Mouse (Mus musculus): ENCODE measurements around the gene Mthfd2. TPM values are rescaled to one million over a fixed set of nuclear protein-coding genes. Genes with fewer than 3 reads are reported as not detected.

Mthfd2 gene
- polyA plus RNA-seq (2015; fragmentation: Nextera tagmentation; extraction: Ambion mirVana): 25.4 and 25.6 TPM in 2 replicates

GRCm38 (mm10) chr6:83325525-83326393 is at the start of gene Mthfd2, which contains the start of gene Mob1a:
Gene Mthfd2 (minus strand): TSS chr6:83325908.
Gene Mob1a (plus strand): TSS chr6:83326016.
- H3K27me3 ChIP-seq: no peaks in the 10 kb centered on the region
- peak within 1 kb of the TSS; percentile 91 for H3K4me3 ChIP-seq
- peak within 1 kb of the TSS; percentile 78 for H3K4me2 ChIP-seq (replicated peaks)
- H3K9ac ChIP-seq (replicated peaks): peak within 1 kb of the TSS; percentile 97
- no peaks in the 10 kb centered on the region for H3K9me3 ChIP-seq
- ATAC-seq (replicated peaks): peak; percentile 99
- H3K36me3 ChIP-seq: peaks cover 16% of the 10 kb centered on the region
- H3K4me1 ChIP-seq: peaks cover 20% of the 10 kb centered on the region
- WGBS: under 1% methylated on average over 58 of the region's 65 CpGs
- peak within 1 kb of the TSS; percentile 92 for H3K27ac ChIP-seq (replicated peaks)

- no peaks in the 10 kb centered on the region for H3K4me1 ChIP-seq
- no peak overlapping the region for H3K9ac ChIP-seq (replicated peaks)
- no peak overlapping the region for H3K4me3 ChIP-seq
- peaks cover 98% of the 10 kb centered on the region for H3K36me3 ChIP-seq
- no peak overlapping the region for H3K4me2 ChIP-seq (replicated peaks)
- WGBS: 84% methylated on average over 9 of the region's 9 CpGs
- no peaks in the 10 kb centered on the region for H3K9me3 ChIP-seq
- H3K27ac ChIP-seq (replicated peaks): no peak overlapping the region
- H3K27me3 ChIP-seq: no peaks in the 10 kb centered on the region
- ATAC-seq (replicated peaks): no peak
Measured at GRCm38 (mm10) chr6:83373704-83374300, 48.1 kb upstream of the Mthfd2 start.

GRCm38 (mm10) chr6:83371350-83371749 is 45.6 kb upstream of the Mthfd2 start:
- Histone ChIP-seq H3K9ac (replicated peaks) (no peak overlapping the region), H3K4me3 (no peak overlapping the region), H3K4me2 (replicated peaks) (no peak overlapping the region), H3K4me1 (no peaks in the 10 kb centered on the region), H3K36me3 (peaks cover 96% of the 10 kb centered on the region), H3K9me3 (no peaks in the 10 kb centered on the region), H3K27me3 (no peaks in the 10 kb centered on the region), H3K27ac (replicated peaks) (no peak overlapping the region)
- ATAC-seq (replicated peaks): no peak
- 93% methylated on average over 3 of the region's 3 CpGs for WGBS

GRCm38 (mm10) chr6:83370316-83370965 is 44.7 kb upstream of the Mthfd2 start:
- H3K27ac ChIP-seq (replicated peaks): no peak overlapping the region
- ATAC-seq (replicated peaks): no peak
- no peak overlapping the region for H3K4me3 ChIP-seq
- H3K9ac ChIP-seq (replicated peaks): no peak overlapping the region
- WGBS: 92% methylated on average over 21 of the region's 21 CpGs
- H3K4me2 ChIP-seq (replicated peaks): no peak overlapping the region
- no peaks in the 10 kb centered on the region for H3K9me3 ChIP-seq
- H3K4me1 ChIP-seq: no peaks in the 10 kb centered on the region
- H3K27me3 ChIP-seq: no peaks in the 10 kb centered on the region
- peaks cover 90% of the 10 kb centered on the region for H3K36me3 ChIP-seq

GRCm38 (mm10) chr6:83363075-83363474 is 37.4 kb upstream of the Mthfd2 start:
- Histone ChIP-seq H3K9me3 (no peaks in the 10 kb centered on the region), H3K9ac (replicated peaks) (no peak overlapping the region), H3K27ac (replicated peaks) (no peak overlapping the region), H3K27me3 (no peaks in the 10 kb centered on the region), H3K4me2 (replicated peaks) (no peak overlapping the region), H3K36me3 (peaks cover 35% of the 10 kb centered on the region), H3K4me1 (no peaks in the 10 kb centered on the region), H3K4me3 (no peak overlapping the region)
- no peak for ATAC-seq (replicated peaks)
- 87% methylated on average over 12 of the region's 12 CpGs for WGBS

- Histone ChIP-seq H3K4me3 (no peak overlapping the region), H3K4me1 (no peaks in the 10 kb centered on the region), H3K9me3 (no peaks in the 10 kb centered on the region), H3K27me3 (no peaks in the 10 kb centered on the region), H3K27ac (replicated peaks) (no peak overlapping the region), H3K36me3 (peaks cover 25% of the 10 kb centered on the region), H3K4me2 (replicated peaks) (no peak overlapping the region), H3K9ac (replicated peaks) (no peak overlapping the region)
- ATAC-seq (replicated peaks): no peak
- WGBS: 85% methylated on average over 11 of the region's 11 CpGs
Measured at GRCm38 (mm10) chr6:83361523-83362248, 36.0 kb upstream of the Mthfd2 start.

- Histone ChIP-seq H3K4me3 (no peak overlapping the region), H3K9me3 (no peaks in the 10 kb centered on the region), H3K9ac (replicated peaks) (no peak overlapping the region), H3K27me3 (no peaks in the 10 kb centered on the region), H3K4me1 (no peaks in the 10 kb centered on the region), H3K4me2 (replicated peaks) (no peak overlapping the region), H3K36me3 (peaks cover 34% of the 10 kb centered on the region), H3K27ac (replicated peaks) (no peak overlapping the region)
- 94% methylated on average over 10 of the region's 10 CpGs for WGBS
- no peak for ATAC-seq (replicated peaks)
Measured at GRCm38 (mm10) chr6:83357436-83357835, 31.7 kb upstream of the Mthfd2 start.

GRCm38 (mm10) chr6:83356569-83357138 is 30.9 kb upstream of the Mthfd2 start:
- Histone ChIP-seq H3K9me3 (no peaks in the 10 kb centered on the region), H3K9ac (replicated peaks) (no peak overlapping the region), H3K27me3 (no peaks in the 10 kb centered on the region), H3K4me1 (no peaks in the 10 kb centered on the region), H3K4me3 (no peak overlapping the region), H3K27ac (replicated peaks) (no peak overlapping the region), H3K36me3 (peaks cover 30% of the 10 kb centered on the region), H3K4me2 (replicated peaks) (no peak overlapping the region)
- peak; percentile 75 for ATAC-seq (replicated peaks)
- 29% methylated on average over 7 of the region's 7 CpGs for WGBS

GRCm38 (mm10) chr6:83354856-83355781 is 29.4 kb upstream of the Mthfd2 start:
- Histone ChIP-seq H3K4me1 (peaks cover 7% of the 10 kb centered on the region), H3K36me3 (peaks cover 22% of the 10 kb centered on the region), H3K4me2 (replicated peaks) (no peak overlapping the region), H3K27me3 (no peaks in the 10 kb centered on the region), H3K9me3 (no peaks in the 10 kb centered on the region), H3K4me3 (no peak overlapping the region), H3K27ac (replicated peaks) (no peak overlapping the region), H3K9ac (replicated peaks) (no peak overlapping the region)
- no peak for ATAC-seq (replicated peaks)
- WGBS: 89% methylated on average over 9 of the region's 9 CpGs

GRCm38 (mm10) chr6:83352666-83353410 is 27.1 kb upstream of the Mthfd2 start:
- H3K9ac ChIP-seq (replicated peaks): no peak overlapping the region
- peaks cover 17% of the 10 kb centered on the region for H3K36me3 ChIP-seq
- ATAC-seq (replicated peaks): no peak
- H3K27me3 ChIP-seq: no peaks in the 10 kb centered on the region
- 94% methylated on average over 24 of the region's 24 CpGs for WGBS
- no peak overlapping the region for H3K4me2 ChIP-seq (replicated peaks)
- H3K27ac ChIP-seq (replicated peaks): no peak overlapping the region
- H3K4me3 ChIP-seq: no peak overlapping the region
- no peaks in the 10 kb centered on the region for H3K9me3 ChIP-seq
- H3K4me1 ChIP-seq: peaks cover 16% of the 10 kb centered on the region
